Mouse (Mus musculus): Measurements from ENCODE around the gene Prl7d1.
"Not testable (repeated sequence)": the region's sequence is repeated elsewhere in the genome, so short reads cannot be mapped to it uniquely, and the experiment has no call there.

The Prl7d1 gene

DNA sequence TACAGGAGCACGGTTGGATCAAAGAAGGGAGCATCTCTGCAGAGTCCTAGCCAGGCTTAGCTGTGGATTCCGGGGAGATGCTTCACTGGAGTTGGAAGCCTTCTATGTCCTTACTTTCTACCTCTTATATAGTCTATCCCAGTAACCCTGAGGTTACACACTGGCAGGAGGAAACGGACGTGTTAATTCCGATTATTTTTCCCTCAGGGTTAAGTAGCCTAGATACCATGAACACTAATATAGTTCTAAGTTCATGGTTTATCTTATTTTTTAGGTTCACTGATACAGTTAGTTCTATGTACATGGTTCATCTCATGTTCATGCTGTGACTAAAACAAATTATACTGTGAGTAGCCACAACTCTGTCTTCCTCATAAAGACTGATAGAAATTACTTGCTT lies at the start of gene Prl7d1:
TSS of gene Prl7d1 (minus strand) at position 101 of the 400 bp plus-strand sequence.
- DNase-seq (ENCODE audit: low spot score) = no peak

- DNase-seq (ENCODE audit: low spot score) = no peak
Observed at GRCm38 (mm10) chr13:27734512-27735186, 18.1 kb upstream of the Prl7d1 start.

DNA sequence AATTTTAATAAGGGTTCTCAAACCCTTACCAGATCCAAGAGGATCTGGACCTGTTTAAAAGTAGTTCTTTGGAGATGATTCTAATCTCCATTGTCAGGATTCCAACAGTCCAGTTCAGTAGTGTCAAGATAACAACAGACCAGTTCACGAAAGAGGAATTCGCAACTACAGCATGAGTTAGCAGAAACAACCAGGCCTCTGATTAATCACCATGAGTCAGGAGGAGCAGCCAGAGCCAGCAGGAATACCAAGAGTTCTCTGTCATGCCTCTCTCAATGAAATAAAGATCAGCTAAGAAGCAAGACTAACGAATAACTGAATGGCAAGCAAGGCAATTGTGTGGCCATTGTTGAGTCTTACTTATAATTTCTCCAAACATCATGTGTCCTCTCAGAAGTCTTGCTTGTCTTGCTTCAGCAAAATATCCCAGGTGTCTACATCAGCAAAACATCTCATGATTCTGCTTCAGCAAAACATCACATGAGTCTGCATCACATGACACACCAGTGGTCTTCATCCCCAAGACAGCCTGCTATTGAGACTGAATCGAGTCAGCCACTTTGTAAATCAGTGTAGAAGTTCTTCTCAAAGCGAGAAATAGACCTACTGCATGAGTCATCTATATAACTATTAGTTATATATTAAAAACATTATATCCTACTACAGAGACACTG lies 13.9 kb upstream of the Prl7d1 start:
- not testable (repeated sequence) for DNase-seq (ENCODE audit: low spot score)

GRCm38 (mm10) chr13:27725057-27725456 lies 8.5 kb upstream of the Prl7d1 start:
- not testable (repeated sequence) for DNase-seq (ENCODE audit: low spot score)

DNA sequence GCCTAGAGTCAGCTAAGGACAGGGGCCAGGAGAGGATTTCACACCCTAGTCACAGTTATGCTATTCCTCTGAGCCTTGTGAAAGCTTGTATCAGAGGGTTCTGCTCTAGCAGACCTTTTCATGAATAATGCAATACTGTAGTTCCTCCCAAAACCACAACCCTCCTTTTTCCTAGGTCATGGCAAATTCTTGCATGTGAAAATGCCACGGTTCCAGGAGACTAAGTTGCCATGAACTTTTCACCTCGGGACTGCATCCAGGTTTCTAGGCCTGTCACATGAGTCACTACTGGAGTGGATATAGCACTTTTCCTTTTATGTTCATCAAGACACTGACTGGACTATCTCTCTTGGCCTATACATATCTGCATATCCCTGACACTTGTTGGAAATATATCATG lies 10.0 kb downstream of the Prl7d1 start:
- DNase-seq (ENCODE audit: low spot score) = no peak

DNA sequence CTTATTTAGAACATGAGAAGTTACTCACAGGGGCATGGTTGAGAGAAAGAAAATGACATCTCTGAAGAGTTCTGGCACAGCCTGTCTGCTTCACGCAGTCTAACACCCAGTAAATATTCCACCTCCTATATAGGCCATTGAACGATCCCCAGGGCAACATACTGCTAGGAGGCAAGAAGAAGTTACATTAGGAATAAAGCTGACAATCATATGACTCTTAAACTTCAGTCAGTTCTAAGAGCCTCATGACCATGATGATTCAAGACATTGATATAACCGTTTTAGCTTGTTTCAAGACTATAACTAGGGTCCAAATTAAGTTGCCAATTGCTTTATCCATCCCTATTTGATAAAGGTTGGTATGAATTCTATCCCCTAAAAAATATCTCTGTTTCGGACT lies 48.6 kb downstream of the Prl7d1 start, which contains the start of gene Prl7a2:
TSS of gene Prl7a2 (minus strand) at position 101 of the 400 bp plus-strand sequence.
- no peak for DNase-seq (ENCODE audit: low spot score)

GRCm38 (mm10) chr13:27660747-27661146 lies 55.8 kb downstream of the Prl7d1 start:
- DNase-seq (ENCODE audit: low spot score) = no peak

Measured in urinary bladder, postnatal 14 days (tissue).